Mouse (Mus musculus) subcutaneous adipose tissue, adult 2 months (tissue): Measurements from ENCODE around the gene Pax1. TPM values are rescaled to one million over a fixed set of nuclear protein-coding genes. Genes with fewer than 3 reads are reported as not detected.

Source experiments
- polyA plus RNA-seq: library from polyadenylated mRNA; depleted of rRNA; stranded (reverse); fragments of >200 nt; gene quantifications from 2 replicates; pipeline ENCODE4 v1.2.3, GENCODE M21; 2012; ENCODE audit warnings: low replicate concordance; rRNA removed

Gene Pax1
- not detected in 2 replicates for polyA plus RNA-seq

DNA sequence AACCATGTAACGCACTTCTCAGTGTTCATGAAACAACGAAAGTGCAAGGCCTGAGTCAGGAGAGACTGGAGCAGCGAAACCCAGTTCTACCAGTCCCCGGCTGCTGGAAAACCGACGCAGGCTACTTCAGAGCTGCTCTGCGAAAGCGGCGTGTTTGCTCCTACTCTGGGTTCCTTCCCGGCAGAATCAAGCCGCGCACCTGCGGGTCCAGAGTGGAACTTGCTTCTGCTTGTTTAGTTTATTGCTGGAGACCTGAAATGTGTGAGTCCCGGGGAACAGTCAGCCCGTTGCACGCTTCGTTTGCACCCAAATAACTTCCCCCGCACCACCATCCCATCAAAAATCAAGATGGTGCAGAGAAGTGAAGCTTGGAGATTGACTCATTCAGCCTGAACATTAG lies at the start of gene Pax1:
Gene Pax1 (plus strand): TSS at position 345 of the 400 bp plus-strand sequence.

Other genes starting within 250 kb of the Pax1 start
- not detected in 2 replicates for gene Nkx2-2, start 167.7 kb upstream of the Pax1 start, polyA plus RNA-seq